Mouse (Mus musculus) embryo, embryonic 11.5 days (tissue): ENCODE measurements around the gene Rnd2.
"Not testable (repeated sequence)": the region's sequence is repeated elsewhere in the genome, so short reads cannot be mapped to it uniquely, and the experiment has no call there.

ENCODE experiments used
- DNase-seq: peaks from one replicate; pipeline ENCODE4 v3.0.0-alpha.2; 2012; ENCODE audit warnings: low read depth, low spot score

Gene Rnd2

DNA sequence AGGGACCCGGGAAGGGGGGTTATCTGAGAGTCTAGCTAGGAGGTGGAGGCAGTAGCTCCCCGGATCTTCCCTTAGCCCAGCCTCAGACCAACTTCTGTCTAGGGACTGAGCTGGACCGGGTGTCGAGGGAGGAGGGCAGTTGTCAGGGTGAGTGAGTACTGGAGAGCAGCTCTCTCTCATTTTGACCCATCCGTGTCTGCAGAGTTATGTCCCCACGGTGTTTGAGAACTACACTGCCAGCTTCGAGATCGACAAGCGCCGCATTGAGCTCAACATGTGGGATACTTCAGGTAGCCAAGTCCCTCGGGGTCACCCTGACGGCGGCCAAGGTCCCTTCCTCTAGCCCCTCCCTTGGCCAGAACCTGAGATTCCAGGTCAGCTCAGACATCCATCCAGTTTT lies 3.9 kb downstream of the Rnd2 start:
- no peak for DNase-seq

DNA sequence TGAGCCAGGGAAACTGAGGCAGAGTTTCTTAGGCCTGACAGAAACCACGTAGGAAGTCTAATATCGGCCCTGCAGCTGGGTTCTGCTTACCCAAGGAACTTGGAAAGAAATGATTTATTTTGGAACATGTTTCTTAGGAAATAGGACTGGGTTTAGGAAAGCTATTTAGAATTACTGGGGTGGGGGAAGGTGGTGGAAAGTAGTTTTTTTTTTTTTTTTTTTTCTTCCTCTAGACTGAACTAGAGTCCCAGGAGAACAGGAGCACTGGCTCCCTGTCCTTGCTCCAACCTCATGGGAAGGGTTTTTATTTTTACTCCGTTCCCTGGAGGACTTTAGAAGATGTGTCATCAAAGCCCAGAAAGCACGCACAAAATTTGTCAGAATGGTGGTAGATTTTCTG lies 4.4 kb downstream of the Rnd2 start:
- no peak for DNase-seq

DNA sequence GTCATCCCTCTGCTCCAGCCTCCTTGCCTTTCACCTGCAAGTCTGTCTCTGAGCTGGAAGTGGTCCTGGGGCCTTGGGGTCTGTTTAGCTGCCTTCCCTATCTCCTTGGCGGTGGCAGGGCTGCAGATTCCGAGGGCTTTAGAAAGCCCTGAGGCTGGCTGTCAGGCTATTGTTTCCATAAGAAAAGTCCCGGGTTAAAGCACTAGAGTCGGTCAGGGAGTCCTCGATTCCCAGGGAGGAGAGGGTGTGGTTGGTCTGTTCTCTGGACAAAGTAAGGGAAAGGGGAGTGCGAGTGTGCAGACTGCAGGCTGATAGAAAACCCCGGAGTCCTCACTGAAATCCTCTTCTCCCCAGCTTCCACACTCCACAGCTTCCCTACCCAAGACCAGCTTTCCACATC lies 5.4 kb downstream of the Rnd2 start:
- no peak for DNase-seq

DNA sequence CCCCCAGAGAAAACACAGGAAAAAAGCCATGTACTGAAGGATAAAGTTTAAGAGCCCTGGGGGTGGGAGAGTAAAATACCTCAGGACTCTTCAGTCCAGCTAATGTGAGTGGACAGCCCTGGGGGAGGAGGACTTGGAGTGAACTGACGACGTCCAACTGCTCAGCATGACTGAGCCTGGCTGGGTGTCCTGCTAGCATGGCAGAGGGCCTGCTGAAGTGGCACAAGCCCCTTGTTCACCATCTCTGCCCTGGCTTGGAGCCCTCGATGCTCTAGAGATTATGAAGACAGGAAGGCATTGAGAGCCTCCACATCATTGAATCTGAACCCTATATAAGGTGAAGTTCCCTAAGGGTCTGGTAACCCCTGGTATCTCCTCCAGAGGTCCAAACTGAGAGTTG lies 7.1 kb downstream of the Rnd2 start:
- DNase-seq: no peak

DNA sequence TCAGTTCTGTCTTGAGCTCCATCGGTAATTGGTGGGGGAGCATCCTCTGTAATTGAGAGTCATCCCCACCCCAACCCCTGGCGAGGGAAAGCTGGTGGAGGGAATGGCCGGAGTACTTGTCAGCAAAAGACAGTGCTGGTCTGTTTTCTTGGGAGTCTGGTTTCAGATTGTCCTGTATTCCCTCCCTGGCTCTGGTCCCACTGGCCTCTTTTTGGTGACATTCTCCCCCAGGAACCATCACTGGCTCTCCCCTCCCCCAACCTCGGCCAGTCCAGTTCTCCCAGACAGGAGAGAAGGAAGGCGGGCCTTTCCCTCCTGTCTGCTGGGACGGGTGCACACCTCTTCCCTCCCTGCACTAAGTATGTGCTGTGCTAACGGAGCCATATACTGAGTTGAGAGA lies 7.5 kb downstream of the Rnd2 start:
- no peak for DNase-seq

DNA sequence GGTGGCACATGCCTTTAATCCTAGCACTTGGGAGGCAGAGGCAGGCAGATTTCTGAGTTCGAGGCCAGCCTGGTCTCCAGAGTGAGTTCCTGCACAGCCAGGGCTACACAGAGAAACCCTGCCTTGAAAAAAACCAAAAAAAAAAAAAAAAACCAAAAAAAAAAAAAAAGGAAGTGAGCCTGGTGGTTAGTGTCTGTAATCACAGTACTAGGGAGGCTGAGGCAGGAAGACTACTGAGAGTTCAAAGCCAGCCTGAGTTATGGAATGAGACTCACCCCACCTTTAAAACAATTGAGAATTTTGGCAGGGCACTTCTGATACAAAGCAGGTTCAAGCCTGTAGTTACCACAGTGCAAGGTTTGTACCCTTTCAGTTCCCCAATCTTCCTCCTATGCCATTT lies 8.9 kb downstream of the Rnd2 start:
- not testable (repeated sequence) for DNase-seq

DNA sequence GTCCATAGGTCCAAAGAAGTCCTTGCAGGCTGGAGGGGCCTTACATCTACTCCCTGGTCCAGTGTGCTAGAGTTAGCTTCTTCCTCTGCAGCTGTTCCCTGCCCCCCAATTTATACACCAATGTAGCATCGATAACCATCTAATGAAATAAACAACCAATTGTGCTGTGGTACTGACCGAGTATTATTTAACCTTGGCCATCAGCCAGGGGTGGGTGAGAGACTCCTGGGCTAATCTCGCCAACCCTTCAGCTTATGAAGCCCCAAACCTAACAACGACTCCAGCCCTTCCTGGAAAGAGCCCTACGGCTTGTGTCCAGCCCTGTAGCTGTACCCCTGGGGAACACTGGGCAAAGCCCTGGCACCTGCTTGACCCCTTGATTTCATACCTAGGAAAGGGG lies 9.5 kb downstream of the Rnd2 start:
- DNase-seq: no peak

DNA sequence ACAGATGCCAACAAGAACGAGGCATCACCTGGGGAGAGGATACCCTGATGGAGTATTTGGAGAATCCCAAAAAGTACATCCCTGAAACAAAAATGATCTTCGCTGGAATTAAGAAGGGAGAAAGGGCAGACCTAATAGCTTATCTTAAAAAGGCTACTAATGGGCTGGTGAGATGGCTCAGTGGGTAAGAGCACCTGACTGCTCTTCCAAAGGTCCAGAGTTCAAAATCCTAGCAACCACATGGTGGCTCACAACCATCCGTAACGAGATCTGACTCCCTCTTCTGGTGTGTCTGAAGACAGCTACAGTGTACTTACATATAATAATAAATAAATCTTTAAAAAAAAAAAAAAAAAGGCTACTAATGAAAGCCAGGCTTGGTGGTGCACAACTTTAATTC lies 11.6 kb downstream of the Rnd2 start:
- not testable (repeated sequence) for DNase-seq

DNA sequence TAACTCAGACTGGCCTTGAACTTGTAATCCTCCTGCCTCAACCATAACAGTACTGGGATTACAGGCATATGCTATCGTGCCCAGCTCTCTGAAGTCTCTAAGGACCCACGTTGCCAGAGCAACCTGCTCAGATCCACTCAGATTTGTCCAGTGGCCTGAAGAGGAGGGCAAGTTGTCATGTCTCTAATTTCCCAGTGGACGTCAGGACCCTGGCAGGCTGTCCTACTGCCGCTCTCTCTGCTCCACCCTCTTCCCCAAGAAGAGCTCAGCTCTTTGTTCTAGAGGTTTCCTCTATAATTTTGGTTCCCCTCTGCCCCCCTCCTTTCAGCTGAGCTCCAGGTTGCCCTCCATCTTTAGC lies 12.4 kb downstream of the Rnd2 start:
- DNase-seq: no peak

DNA sequence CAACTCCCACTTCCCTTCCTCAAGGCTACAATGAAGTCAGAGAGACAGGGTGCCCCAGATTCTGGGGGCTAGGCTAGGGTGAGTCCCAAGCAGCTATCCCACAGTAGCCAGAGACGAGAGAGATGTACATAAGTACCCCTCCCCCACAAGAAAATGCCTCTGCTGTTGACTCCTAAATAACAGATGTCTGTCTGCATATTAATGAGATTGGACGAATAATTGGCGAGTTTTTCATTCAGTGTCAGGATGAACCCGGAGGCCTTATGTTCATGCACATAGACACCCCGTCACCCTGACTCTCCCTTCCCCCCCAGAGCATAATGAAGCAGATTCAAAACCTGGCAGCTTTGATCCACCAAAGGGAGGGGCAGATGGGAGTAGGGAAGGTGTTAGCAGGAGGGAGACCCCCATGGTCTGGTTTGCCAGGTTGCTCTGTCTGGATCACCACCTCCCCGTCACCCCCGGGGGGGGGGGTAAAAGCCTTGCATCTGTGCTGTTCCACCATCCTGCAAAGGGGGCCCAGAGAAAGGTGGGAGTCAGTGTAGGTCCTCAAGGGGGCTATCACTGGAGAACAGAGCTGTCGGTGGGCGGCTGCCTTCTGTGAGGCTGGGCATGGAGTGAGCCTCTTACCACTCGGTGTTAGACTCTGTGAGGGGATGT lies 12.9 kb downstream of the Rnd2 start:
- no peak for DNase-seq

DNA sequence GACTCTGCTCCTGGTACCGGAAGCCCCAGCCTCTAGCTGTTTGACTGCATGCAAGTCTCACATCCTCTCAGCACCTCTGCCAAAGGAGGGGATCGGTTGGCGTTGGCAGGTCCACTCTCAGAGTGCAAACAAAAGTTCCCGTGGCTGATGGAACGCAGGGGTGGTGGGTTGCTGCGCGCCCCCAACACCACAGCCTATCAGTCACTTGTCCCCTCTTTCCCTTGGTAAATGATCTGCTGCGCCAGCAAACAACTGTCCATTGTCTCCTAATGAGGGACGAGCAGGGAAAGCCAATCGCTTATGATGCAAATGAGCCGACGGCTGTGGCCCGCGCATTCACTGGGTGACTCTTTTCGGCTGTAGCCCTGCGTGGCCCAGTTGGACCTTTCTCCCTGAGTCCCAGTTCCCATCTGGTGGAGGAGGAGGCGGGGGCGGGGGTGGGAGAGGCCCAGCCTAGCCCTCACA lies 14.4 kb downstream of the Rnd2 start:
- peak; percentile 34 for DNase-seq

DNA sequence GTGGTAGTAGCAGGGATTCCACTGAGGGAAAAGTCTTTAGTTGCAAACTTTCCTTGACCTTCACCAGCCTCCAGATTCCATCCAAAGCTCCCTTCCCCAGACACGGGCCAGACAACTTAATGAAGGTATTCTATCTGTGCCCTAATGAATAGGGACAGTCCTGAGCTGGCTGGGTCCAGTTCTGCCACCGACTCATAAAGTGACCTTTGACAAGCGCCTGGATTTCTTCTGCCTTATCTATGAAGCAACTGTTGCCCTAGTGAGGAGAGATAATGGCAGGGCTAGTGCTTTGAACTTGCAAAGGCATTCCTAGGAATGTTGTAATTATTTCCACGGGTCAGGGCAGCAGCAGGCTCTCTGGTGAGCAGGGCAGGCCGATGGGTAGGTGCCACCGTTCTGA lies 16.1 kb downstream of the Rnd2 start:
- DNase-seq: no peak

DNA sequence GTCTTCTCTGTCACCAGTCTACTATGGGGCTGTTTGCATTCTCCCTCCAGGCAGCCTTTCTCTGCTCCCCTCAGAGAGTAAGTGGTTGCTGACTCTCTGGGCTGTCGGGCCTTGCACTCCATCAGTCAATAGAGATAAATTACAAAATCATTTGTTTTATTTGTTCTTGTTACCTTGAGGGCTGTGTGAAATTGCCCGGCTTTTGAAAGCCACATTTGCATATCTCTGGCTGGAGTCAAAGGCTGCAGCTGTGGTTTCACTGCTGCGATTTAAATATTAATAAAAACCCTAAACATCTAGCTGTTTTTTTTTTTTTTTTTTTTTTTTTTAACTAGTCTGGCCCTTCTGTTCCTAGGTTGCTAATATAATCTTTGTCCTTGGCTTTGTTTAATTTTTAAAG lies 19.0 kb downstream of the Rnd2 start:
- no peak for DNase-seq

DNA sequence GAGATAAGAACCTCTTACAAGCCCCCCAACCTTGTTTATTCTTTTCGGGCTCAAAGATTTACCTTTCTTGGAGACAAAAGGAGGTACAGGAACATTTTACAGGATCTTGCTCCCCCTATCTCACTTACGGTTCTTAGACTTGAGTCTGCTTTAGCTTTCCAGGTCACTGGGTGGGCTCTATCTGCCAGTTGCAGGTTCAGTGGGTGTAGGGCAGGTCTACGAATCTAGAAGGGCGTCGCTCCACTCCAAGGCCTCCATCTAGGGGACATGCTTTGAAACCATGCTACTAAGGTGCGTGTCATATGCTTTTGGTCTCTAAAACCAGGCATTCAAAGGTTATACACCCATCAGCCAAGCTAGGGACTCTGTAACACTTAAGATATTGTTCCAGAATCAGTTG lies 19.4 kb downstream of the Rnd2 start:
- DNase-seq: no peak

DNA sequence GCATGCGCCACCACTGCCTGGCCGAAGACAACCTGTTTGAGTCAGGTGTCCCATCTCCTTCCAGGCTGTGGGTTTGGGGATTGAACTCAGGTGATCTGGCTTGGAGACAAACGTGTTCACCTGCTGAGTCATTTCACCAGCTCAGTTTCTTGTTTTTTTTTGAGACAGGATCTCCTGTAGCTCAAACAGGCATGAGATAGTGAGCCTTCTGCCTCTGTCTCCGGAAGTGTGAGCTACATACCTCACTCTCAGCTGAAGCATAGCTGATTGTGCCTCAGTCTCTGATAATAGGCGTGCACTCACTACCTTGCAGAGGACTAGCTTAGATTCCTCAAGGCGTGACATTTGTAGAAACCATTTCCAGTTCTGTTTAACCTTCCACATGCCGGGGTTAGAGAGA lies 20.0 kb downstream of the Rnd2 start:
- DNase-seq: no peak

DNA sequence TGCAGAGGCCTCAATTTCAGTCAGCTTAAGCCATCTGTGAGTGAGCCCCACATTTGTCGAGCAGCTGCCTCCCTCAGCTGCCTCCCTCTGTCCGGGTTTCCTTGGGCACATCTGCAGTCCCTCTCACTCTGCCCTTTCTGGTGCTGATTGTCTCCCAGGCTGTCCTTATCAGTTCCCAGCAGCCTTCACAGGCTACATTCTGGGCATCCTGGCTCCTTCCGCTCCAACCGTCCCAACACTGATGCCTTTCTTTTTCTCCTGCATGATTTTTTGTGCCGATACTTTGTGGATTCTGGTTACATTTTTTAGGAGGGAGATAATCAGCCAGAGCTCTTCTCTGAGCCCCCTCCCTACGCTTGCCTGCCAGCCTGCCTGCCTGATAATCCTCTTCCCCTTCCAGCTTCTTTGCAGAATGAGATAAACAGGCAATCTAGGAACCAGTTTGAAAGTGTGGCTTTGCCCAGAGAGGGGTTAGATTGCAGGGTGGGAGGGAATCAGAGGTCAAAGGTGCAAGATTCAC lies 20.8 kb downstream of the Rnd2 start:
- no peak for DNase-seq

DNA sequence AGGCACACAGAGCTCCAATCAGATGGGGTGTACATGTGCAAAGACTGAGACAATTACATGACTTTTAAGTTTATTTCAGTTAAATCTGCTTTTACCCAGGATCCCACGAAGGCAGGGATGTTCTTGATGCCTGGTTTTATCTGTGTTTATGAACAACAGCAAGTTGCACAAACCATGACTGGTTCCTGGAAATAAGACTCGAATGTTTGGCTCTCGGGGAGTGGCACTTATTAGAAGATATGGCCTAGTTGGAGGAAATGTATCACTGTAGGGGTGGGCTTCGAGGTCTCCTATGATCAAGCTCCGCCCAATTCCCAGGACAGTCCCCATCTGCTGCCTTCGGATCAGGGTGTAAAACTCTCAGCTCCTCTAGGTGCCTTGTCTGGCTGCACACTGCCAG lies 21.3 kb downstream of the Rnd2 start:
- no peak for DNase-seq

DNA sequence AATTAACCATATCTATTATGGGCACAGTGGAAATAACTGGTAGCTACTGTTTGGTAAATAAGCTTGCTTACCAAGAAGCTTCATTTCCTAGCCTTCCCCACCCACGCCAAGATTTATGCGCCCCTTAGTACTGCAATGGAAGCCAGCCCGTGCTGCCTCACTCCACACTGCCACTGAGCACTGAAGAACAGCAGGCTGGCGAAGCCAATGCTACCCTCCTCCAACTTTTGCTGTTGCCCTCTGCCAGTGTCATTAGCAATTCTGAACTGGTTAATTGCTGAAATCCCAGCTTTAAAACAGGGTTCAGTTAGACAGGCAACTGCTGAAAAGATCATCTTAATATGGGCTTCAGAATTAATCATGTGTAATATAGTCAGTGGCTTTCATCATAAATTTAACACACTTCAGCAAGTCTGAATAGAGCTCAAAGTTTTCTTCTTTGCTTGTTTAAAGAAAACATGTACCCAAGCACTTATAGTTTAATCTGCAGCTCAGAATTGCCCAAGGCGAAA lies 41.5 kb downstream of the Rnd2 start:
- DNase-seq: no peak

DNA sequence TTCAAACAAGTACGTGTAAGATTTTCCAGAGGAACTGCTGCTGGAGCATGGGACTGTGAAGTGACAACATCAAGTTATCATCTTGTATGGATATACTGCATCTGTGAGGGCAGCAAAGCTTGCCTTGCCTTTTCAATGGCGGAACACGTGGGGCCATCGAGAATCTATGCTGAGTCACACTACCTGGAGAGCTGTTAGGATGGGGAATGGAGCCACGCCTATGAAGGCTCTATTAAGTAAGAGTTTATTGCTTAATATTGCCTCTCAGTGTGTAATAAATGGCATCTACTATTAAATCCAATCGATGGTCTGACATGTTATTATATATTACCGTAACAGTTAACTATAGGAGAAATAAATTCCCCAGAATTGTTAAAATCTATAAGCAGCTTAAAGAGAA lies 42.3 kb downstream of the Rnd2 start:
- DNase-seq: no peak

DNA sequence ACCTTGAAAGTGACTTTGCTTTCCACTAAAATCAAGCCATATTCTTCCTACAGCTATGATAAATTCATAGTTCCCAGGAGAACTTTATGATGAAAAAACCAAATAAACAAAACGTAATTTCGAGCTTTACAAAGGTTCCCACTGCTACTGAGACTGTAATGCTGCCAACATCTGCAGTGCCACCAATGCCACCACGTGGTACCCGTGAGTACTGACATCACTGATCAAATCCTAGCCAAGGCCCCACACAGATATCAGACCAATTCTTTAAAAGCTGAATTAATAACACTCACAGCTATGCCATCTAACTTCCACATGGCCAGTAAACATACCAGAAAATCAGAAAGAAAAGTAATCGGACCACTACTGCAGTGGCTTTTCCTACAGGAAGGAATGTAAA lies 54.1 kb downstream of the Rnd2 start:
- DNase-seq: no peak

DNA sequence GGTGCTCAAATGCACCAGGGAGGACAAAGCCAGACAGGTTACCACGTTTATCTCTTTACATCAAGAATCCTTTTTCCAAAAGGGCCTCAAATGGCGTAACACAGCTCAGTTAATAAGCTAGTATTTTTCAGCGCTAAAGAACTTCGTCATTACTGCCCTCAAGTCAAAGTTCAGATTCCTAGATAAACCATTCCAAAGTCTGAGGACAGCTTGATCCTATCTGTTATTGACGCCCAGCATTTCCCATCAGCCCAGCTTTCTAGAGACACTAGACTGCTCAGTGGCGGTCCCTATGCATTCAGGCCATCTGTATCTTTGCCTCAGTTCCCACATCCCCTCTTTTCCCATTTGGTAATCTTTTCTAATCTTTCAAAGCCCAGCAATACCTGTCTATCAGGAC lies 54.6 kb downstream of the Rnd2 start:
- DNase-seq: no peak
